Mouse (Mus musculus) kidney, embryonic 16.5 days (tissue): ENCODE results near the gene Mettl11b. TPM values are rescaled to one million over a fixed set of nuclear protein-coding genes. Genes with fewer than 3 reads are reported as not detected.

Experiments
- ATAC-seq: fragments of 200-750 bp; cut with Nextera tagmentation; 2 replicates; pipeline ENCODE4 v1.8.0; 2017; ENCODE audit warnings: moderate TSS enrichment; ENCODE audit not compliant: low FRiP score, low TSS enrichment
- H3K27ac ChIP-seq: fragments of 300-500 bp; sonication (generic); 2 replicates; pipeline ENCODE4 v1.5.1; 2014; ENCODE audit warnings: low read length
- H3K27me3 ChIP-seq: fragments of 300-500 bp; sonication (generic); 2 replicates; pipeline ENCODE4 v1.6.1; 2014; ENCODE audit warnings: low read length, control low read depth, mixed read lengths; ENCODE audit not compliant: insufficient read depth
- H3K36me3 ChIP-seq: fragments of 300-500 bp; sonication (generic); 2 replicates; pipeline ENCODE4 v1.6.1; 2014; ENCODE audit warnings: low read length, control low read depth, mixed read lengths; ENCODE audit not compliant: insufficient read depth
- H3K4me1 ChIP-seq: fragments of 300-500 bp; sonication (generic); 2 replicates; pipeline ENCODE4 v1.6.1; 2014; ENCODE audit warnings: low read length, control low read depth, mixed read lengths; ENCODE audit not compliant: insufficient read depth
- H3K4me2 ChIP-seq: fragments of 300-500 bp; sonication (generic); replicated peaks from 2 replicates; pipeline ENCODE4 v1.6.1; 2014; ENCODE audit warnings: low read depth, low read length
- H3K4me3 ChIP-seq: fragments of 300-500 bp; sonication (generic); 2 replicates; pipeline ENCODE4 v1.5.1; 2014; ENCODE audit warnings: mild to moderate bottlenecking, low read length
- H3K9ac ChIP-seq: fragments of 300-500 bp; sonication (generic); replicated peaks from 2 replicates; pipeline ENCODE4 v1.6.1; 2014; ENCODE audit warnings: low read length
- H3K9me3 ChIP-seq: fragments of 300-500 bp; sonication (generic); 2 replicates; pipeline ENCODE4 v1.6.1; 2016; ENCODE audit warnings: low read length, control low read depth
- WGBS: fragments of 180-500 bp; shearing (Covaris S2); extraction: QIAGEN DNeasy Blood & Tissue Kit; methylation state at CpG from one replicate; pipeline ENCODE4 v1.1.7; 2014; 5-methylcytosine and 5-hydroxymethylcytosine counted together
- polyA plus RNA-seq: library from polyadenylated mRNA; unstranded; fragments of >200 nt; fragmentation: Nextera tagmentation; extraction: Ambion mirVana; gene quantifications from 2 replicates; pipeline ENCODE4 v1.2.1, GENCODE M21; 2015

Gene Mettl11b
- polyA plus RNA-seq, 1 experiment from 2014 or later = 0.25 TPM

- Histone ChIP-seq H3K9ac (no peak overlapping the region), H3K4me1 (no peaks in the 10 kb centered on the region), H3K27me3 (no peaks in the 10 kb centered on the region), H3K9me3 (no peaks in the 10 kb centered on the region), H3K4me2 (no peak overlapping the region), H3K36me3 (no peaks in the 10 kb centered on the region), H3K4me3 (no peak overlapping the region), H3K27ac (no peak overlapping the region)
- no peak for ATAC-seq
- WGBS = 61% methylated on average over 7 of the region's 7 CpGs
Observed at GRCm38 (mm10) chr1:163657766-163658534, 67.1 kb downstream of the Mettl11b start.

- ATAC-seq = no peak
- Histone ChIP-seq H3K9me3 (no peaks in the 10 kb centered on the region), H3K4me1 (no peaks in the 10 kb centered on the region), H3K9ac (no peak overlapping the region), H3K27me3 (no peaks in the 10 kb centered on the region), H3K27ac (no peak overlapping the region), H3K36me3 (no peaks in the 10 kb centered on the region), H3K4me3 (no peak overlapping the region), H3K4me2 (no peak overlapping the region)
- 22% methylated on average over 2 of the region's 2 CpGs for WGBS
Observed at GRCm38 (mm10) chr1:163657056-163657455, 68.0 kb downstream of the Mettl11b start.

GRCm38 (mm10) chr1:163656432-163656831 lies 68.6 kb downstream of the Mettl11b start:
- 94% methylated on average over 5 of the region's 5 CpGs for WGBS
- Histone ChIP-seq H3K9ac (no peak overlapping the region), H3K27me3 (no peaks in the 10 kb centered on the region), H3K4me2 (no peak overlapping the region), H3K36me3 (no peaks in the 10 kb centered on the region), H3K9me3 (no peaks in the 10 kb centered on the region), H3K27ac (no peak overlapping the region), H3K4me3 (no peak overlapping the region), H3K4me1 (no peaks in the 10 kb centered on the region)
- no peak for ATAC-seq

Other genes with a start within 250 kb of the Mettl11b start
- gene Kifap3, start 54.4 kb upstream of the Mettl11b start, polyA plus RNA-seq = 29.5 and 30.6 TPM in 2 replicates
- 17.3 and 18.7 TPM in 2 replicates for gene Scyl3, start 203.9 kb upstream of the Mettl11b start, polyA plus RNA-seq